8 mouse cellular contexts compared by ENCODE assay signal in the genomic region with DNA sequence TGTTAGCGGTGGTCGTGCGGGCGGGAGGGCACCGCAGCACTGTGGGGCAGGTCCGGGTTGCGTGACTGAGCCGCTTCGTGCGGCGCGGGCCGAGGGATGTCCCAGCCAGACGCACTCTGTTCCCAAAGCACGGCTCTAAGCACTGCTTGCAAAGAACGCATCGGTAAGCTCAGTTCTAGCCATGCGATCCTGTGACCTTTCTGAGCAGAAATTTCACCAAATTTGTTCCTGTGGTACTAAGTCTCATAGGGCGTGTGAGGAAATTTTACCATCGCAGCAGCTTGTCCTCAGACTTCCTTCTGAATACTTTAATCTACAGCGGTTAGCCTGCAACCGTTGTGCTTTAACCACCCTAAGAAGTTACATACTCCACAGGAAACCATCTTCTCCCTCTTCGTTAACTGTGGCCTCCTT. TPM values are rescaled to one million over a fixed set of nuclear protein-coding genes. Genes with fewer than 3 reads are reported as not detected.
DNase-seq lines count a peak whose midpoint lies in the region; ATAC-seq and TF ChIP-seq lines count a peak whose summit lies in the region.

No protein-coding gene starts in this region.

- H3K9me3 ChIP-seq in embryonic facial prominence, embryonic 13.5 days: no peaks in the 10 kb centered on the region
- no peaks in the 10 kb centered on the region for H3K9me3 ChIP-seq in intestine, postnatal 0 days (ENCODE audit: control insufficient read depth)
- H3K9me3 ChIP-seq in neural tube, embryonic 12.5 days: no peaks in the 10 kb centered on the region

- peak overlapping the region; percentile 82 for H3K4me3 ChIP-seq in testis, adult 2 months (ENCODE audit: control insufficient read depth, low read depth, low read length)
- H3K4me3 ChIP-seq in embryonic facial prominence, embryonic 13.5 days: peak overlapping the region; percentile 96
- H3K4me3 ChIP-seq in intestine, postnatal 0 days (ENCODE audit: low read depth, low read length): peak overlapping the region; percentile 98
- peak overlapping the region; percentile 96 for H3K4me3 ChIP-seq in neural tube, embryonic 12.5 days

- no peak for TF ChIP-seq POLR2A in testis, adult 2 months (IDR thresholded peaks at IDR 0.05; ENCODE audit: control insufficient read depth, low read depth, low read length)

- H3K4me1 ChIP-seq in testis, adult 2 months (ENCODE audit: control insufficient read depth, insufficient read depth, low read length): peaks cover 3% of the 10 kb centered on the region; the same call in 1 of the 2 replicates
- peaks cover 30% of the 10 kb centered on the region for H3K4me1 ChIP-seq in embryonic facial prominence, embryonic 13.5 days
- no peaks in the 10 kb centered on the region for H3K4me1 ChIP-seq in intestine, postnatal 0 days (replicated peaks; ENCODE audit: control insufficient read depth, insufficient read depth, low read length)
- H3K4me1 ChIP-seq in neural tube, embryonic 12.5 days: peaks cover 6% of the 10 kb centered on the region

- peak overlapping the region; percentile 85 for H3K9ac ChIP-seq in embryonic facial prominence, embryonic 13.5 days
- H3K9ac ChIP-seq in intestine, postnatal 0 days (ENCODE audit: low read depth, low read length): peak overlapping the region; percentile 88
- peak overlapping the region; percentile 87 for H3K9ac ChIP-seq in neural tube, embryonic 12.5 days

- no peaks in the 10 kb centered on the region for H3K27me3 ChIP-seq in testis, adult 2 months (ENCODE audit: control insufficient read depth, insufficient read depth, low read length)
- H3K27me3 ChIP-seq in embryonic facial prominence, embryonic 13.5 days: no peaks in the 10 kb centered on the region
- no peaks in the 10 kb centered on the region for H3K27me3 ChIP-seq in intestine, postnatal 0 days (replicated peaks; ENCODE audit: control insufficient read depth, insufficient read depth, low read length)
- H3K27me3 ChIP-seq in neural tube, embryonic 12.5 days (replicated peaks): no peaks in the 10 kb centered on the region

- no peak for DNase-seq in testis, postnatal 14 days (ENCODE audit: low spot score)
- DNase-seq in cerebellum, adult 11-12 months: no peak
- DNase-seq in kidney, adult 18-20 months: no peak
- no peak for DNase-seq in spleen, adult 18-20 months

- ATAC-seq in embryonic facial prominence, embryonic 13.5 days (ENCODE audit: insufficient number of reproducible peaks, insufficient read depth, low FRiP score, low TSS enrichment, low read depth): peak; percentile 39; the same call in 1 of the 2 replicates
- peak; percentile 43 for ATAC-seq in intestine, postnatal 0 days
- ATAC-seq in neural tube, embryonic 12.5 days (ENCODE audit: low FRiP score, low read depth): peak; percentile 78

- no peaks in the 10 kb centered on the region; the same call in 1 of the 2 replicates for H3K36me3 ChIP-seq in testis, adult 2 months (ENCODE audit: control insufficient read depth, insufficient read depth, low read length)
- peaks cover 26% of the 10 kb centered on the region for H3K36me3 ChIP-seq in embryonic facial prominence, embryonic 13.5 days
- H3K36me3 ChIP-seq in intestine, postnatal 0 days (ENCODE audit: control insufficient read depth, insufficient read depth): peaks cover 8% of the 10 kb centered on the region; the same call in 1 of the 2 replicates
- peaks cover 19% of the 10 kb centered on the region for H3K36me3 ChIP-seq in neural tube, embryonic 12.5 days

- WGBS in embryonic facial prominence, embryonic 13.5 days: under 1% methylated on average over 23 of the region's 23 CpGs
- WGBS in intestine, postnatal 0 days: under 1% methylated on average over 23 of the region's 23 CpGs
- WGBS in neural tube, embryonic 12.5 days: under 1% methylated on average over 23 of the region's 23 CpGs

- H3K27ac ChIP-seq in testis, adult 2 months (ENCODE audit: control insufficient read depth, insufficient read depth, low read depth, low read length): peak overlapping the region; percentile 79
- H3K27ac ChIP-seq in embryonic facial prominence, embryonic 13.5 days: peak overlapping the region; percentile 93
- peak overlapping the region; percentile 98 for H3K27ac ChIP-seq in intestine, postnatal 0 days (ENCODE audit: low read depth, low read length)
- H3K27ac ChIP-seq in neural tube, embryonic 12.5 days: peak overlapping the region; percentile 68

- H3K4me2 ChIP-seq in embryonic facial prominence, embryonic 13.5 days: peak overlapping the region; percentile 73
- peak overlapping the region; percentile 95 for H3K4me2 ChIP-seq in intestine, postnatal 0 days (replicated peaks; ENCODE audit: low read depth)
- peak overlapping the region; percentile 86 for H3K4me2 ChIP-seq in neural tube, embryonic 12.5 days (replicated peaks)

- TF ChIP-seq CTCF in testis, adult 2 months (IDR thresholded peaks at IDR 0.05; ENCODE audit: control insufficient read depth, insufficient read depth, insufficient replicate concordance, low read depth, low read length): no peak
- no peak for TF ChIP-seq CTCF in intestine, postnatal 0 days (IDR thresholded peaks at IDR 0.05; ENCODE audit: low read depth)

RNA-seq across cellular contexts. Expression of gene Ankrd12, which starts 0.6 kb away (rescaled TPM):
- 5.9 and 11.0 TPM in 2 replicates for polyA plus RNA-seq in testis, adult 2 months (2012; rRNA removed)
- 41.4 and 45.9 TPM in 2 replicates for polyA plus RNA-seq in embryonic facial prominence, embryonic 13.5 days (2015; fragmentation: Nextera tagmentation; extraction: Ambion mirVana)
- 21.9 and 24.8 TPM in 2 replicates for polyA plus RNA-seq in intestine, postnatal 0 days (2015; fragmentation: Nextera tagmentation; extraction: Ambion mirVana)
- 69.2 and 72.3 TPM in 2 replicates for polyA plus RNA-seq in neural tube, embryonic 12.5 days (2016; fragmentation: Nextera tagmentation; extraction: Ambion mirVana)

RNA-seq across cellular contexts. Expression of gene Ndufv2, which starts 23.9 kb away (rescaled TPM):
- polyA plus RNA-seq in testis, adult 2 months (2012; rRNA removed): 144 and 152 TPM in 2 replicates
- 306 and 311 TPM in 2 replicates for polyA plus RNA-seq in embryonic facial prominence, embryonic 13.5 days (2015; fragmentation: Nextera tagmentation; extraction: Ambion mirVana)
- polyA plus RNA-seq in intestine, postnatal 0 days (2015; fragmentation: Nextera tagmentation; extraction: Ambion mirVana): 421 and 453 TPM in 2 replicates
- 299 and 308 TPM in 2 replicates for polyA plus RNA-seq in neural tube, embryonic 12.5 days (2016; fragmentation: Nextera tagmentation; extraction: Ambion mirVana)

RNA-seq across cellular contexts. Expression of gene Washc1, which starts 33.9 kb away (rescaled TPM):
- 22.8 and 26.5 TPM in 2 replicates for polyA plus RNA-seq in testis, adult 2 months (2012; rRNA removed)
- 42.9 and 45.6 TPM in 2 replicates for polyA plus RNA-seq in embryonic facial prominence, embryonic 13.5 days (2015; fragmentation: Nextera tagmentation; extraction: Ambion mirVana)
- 24.8 and 27.6 TPM in 2 replicates for polyA plus RNA-seq in intestine, postnatal 0 days (2015; fragmentation: Nextera tagmentation; extraction: Ambion mirVana)
- 38.7 and 39.1 TPM in 2 replicates for polyA plus RNA-seq in neural tube, embryonic 12.5 days (2016; fragmentation: Nextera tagmentation; extraction: Ambion mirVana)

RNA-seq across cellular contexts. Expression of gene Ddx11, which starts 45.9 kb away (rescaled TPM):
- polyA plus RNA-seq in testis, adult 2 months (2012; rRNA removed): 15.1 and 17.4 TPM in 2 replicates
- 23.0 and 23.8 TPM in 2 replicates for polyA plus RNA-seq in embryonic facial prominence, embryonic 13.5 days (2015; fragmentation: Nextera tagmentation; extraction: Ambion mirVana)
- polyA plus RNA-seq in intestine, postnatal 0 days (2015; fragmentation: Nextera tagmentation; extraction: Ambion mirVana): 1.7 and 2.1 TPM in 2 replicates
- polyA plus RNA-seq in neural tube, embryonic 12.5 days (2016; fragmentation: Nextera tagmentation; extraction: Ambion mirVana): 17.1 and 18.0 TPM in 2 replicates
